Mouse (Mus musculus) midbrain, embryonic 14.5 days (tissue): ENCODE results near the gene Sparc. TPM values are rescaled to one million over a fixed set of nuclear protein-coding genes. Genes with fewer than 3 reads are reported as not detected.

Experiments
- ATAC-seq: fragments of 200-750 bp; cut with Nextera tagmentation; 2 replicates; pipeline ENCODE4 v1.8.0; 2017; ENCODE audit warnings: moderate number of reproducible peaks, moderate library complexity; ENCODE audit not compliant: low FRiP score, low TSS enrichment
- DNase-seq: peaks from one replicate; pipeline ENCODE4 v3.0.0-alpha.2; 2015
- H3K27ac ChIP-seq: fragments of 300-500 bp; sonication (generic); replicated peaks from 2 replicates; pipeline ENCODE4 v1.5.1; 2014; ENCODE audit warnings: mild to moderate bottlenecking, low read depth, low read length, moderate library complexity
- H3K27me3 ChIP-seq: fragments of 300-500 bp; sonication (generic); 2 replicates; pipeline ENCODE4 v1.6.1; 2014; ENCODE audit warnings: low read length, control low read depth, mixed read lengths; ENCODE audit not compliant: control insufficient read depth, insufficient read depth
- H3K36me3 ChIP-seq: fragments of 300-500 bp; sonication (generic); 2 replicates; pipeline ENCODE4 v1.6.1; 2014; ENCODE audit warnings: low read length, control low read depth; ENCODE audit not compliant: control insufficient read depth, insufficient read depth
- H3K4me1 ChIP-seq: fragments of 300-500 bp; sonication (generic); 2 replicates; pipeline ENCODE4 v1.6.1; 2014; ENCODE audit warnings: mild to moderate bottlenecking, antibody characterized with exemption, low read length, control low read depth; ENCODE audit not compliant: control insufficient read depth, insufficient read depth
- H3K4me2 ChIP-seq: fragments of 300-500 bp; sonication (generic); 2 replicates; pipeline ENCODE4 v1.6.1; 2014; ENCODE audit warnings: mild to moderate bottlenecking, low read length, moderate library complexity
- H3K4me3 ChIP-seq: fragments of 300-500 bp; sonication (generic); replicated peaks from 2 replicates; pipeline ENCODE4 v1.5.1; 2014; ENCODE audit warnings: low read depth, low read length
- H3K9ac ChIP-seq: fragments of 300-500 bp; sonication (generic); replicated peaks from 2 replicates; pipeline ENCODE4 v1.6.1; 2014; ENCODE audit warnings: mild to moderate bottlenecking, low read length, moderate library complexity
- H3K9me3 ChIP-seq: fragments of 300-500 bp; sonication (generic); 2 replicates; pipeline ENCODE4 v1.6.1; 2016; ENCODE audit warnings: low read length, control low read depth, mixed read lengths; ENCODE audit not compliant: control insufficient read depth
- WGBS: fragments of 180-500 bp; shearing (Covaris S2); extraction: QIAGEN DNeasy Blood & Tissue Kit; methylation state at CpG from one replicate; pipeline ENCODE4 v1.1.7; 2014; 5-methylcytosine and 5-hydroxymethylcytosine counted together
- polyA plus RNA-seq: library from polyadenylated mRNA; unstranded; fragments of >200 nt; fragmentation: Nextera tagmentation; extraction: Ambion mirVana; gene quantifications from 2 replicates; pipeline ENCODE4 v1.2.1, GENCODE M21; 2014

The Sparc gene
- polyA plus RNA-seq, 1 experiment from 2014 or later: 427 TPM

DNA sequence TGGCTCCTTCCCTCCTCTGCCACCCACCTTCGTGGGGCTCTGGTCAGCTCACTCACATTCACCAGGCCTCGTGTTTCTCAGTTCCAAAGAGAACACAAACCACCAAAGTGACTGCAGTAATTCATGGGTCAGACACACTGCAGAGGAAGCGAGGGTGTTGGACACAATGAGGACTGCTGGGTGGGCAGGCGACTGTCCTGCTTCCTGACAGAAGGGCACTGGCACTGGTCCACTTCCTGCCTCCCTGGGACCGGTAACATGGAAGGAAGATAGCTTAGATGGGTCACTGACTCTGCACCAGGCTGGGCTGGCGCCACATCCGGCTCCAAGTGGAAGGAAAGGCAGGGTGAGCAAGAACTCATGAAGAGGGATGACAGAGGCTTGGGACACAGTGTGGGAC is 26.5 kb upstream of the Sparc start:
- ATAC-seq (no peak), DNase-seq (no peak)
- no peaks in the 10 kb centered on the region for H3K9me3 ChIP-seq
- H3K36me3 ChIP-seq: peaks cover 19% of the 10 kb centered on the region
- H3K4me3 ChIP-seq: no peak overlapping the region
- H3K27me3 ChIP-seq: no peaks in the 10 kb centered on the region
- no peak overlapping the region for H3K9ac ChIP-seq
- no peaks in the 10 kb centered on the region for H3K4me1 ChIP-seq
- H3K4me2 ChIP-seq: no peak overlapping the region
- H3K27ac ChIP-seq: no peak overlapping the region
- 82% methylated on average over 7 of the region's 7 CpGs for WGBS

DNA sequence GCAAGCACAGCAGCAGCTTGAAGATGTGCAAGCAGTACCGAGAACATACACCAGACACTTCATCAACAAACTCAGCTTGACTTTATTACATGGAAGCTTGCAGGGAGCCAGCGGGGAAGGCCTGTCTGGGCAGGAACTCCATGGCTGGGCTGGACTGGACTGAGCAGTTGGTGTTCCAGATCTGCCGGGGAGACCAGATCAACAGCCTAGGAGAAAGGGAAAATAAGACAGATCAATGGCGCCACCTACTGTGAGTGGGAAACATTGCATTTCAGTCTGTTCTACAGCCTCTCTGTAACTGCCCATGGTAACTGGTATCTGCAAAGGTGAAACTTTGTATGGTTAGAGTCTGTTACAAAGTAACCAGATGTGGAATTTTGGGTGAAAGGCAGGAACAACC is 23.6 kb upstream of the Sparc start:
- 28% methylated on average over 4 of the region's 4 CpGs for WGBS
- Histone ChIP-seq H3K36me3 (peaks cover 19% of the 10 kb centered on the region), H3K4me3 (no peak overlapping the region), H3K4me2 (no peak overlapping the region), H3K9me3 (no peaks in the 10 kb centered on the region), H3K4me1 (no peaks in the 10 kb centered on the region), H3K27me3 (no peaks in the 10 kb centered on the region), H3K9ac (no peak overlapping the region), H3K27ac (no peak overlapping the region)
- DNase-seq (peak; percentile 86), ATAC-seq (no peak; the same call in 1 of the 2 replicates)

DNA sequence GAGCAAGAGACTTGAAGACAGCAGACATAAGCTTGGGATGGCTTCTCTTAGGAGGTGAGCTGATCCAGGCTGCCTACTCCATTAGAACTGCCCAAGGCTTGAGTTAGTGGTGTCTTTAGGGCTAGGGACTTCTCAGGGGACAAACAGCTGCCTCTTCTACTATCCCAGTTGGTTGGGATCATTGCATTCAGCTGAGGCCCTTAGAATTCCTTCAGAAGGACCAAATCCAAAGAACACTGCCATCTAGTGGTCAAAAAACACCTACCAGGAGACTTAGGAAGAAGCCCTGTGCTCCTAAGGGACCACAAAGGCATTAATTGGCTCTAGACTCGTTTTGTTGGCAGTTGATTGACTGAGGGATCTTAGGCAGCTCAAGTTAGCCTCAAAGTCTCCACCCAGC is 21.8 kb upstream of the Sparc start:
- no peak for ATAC-seq
- Histone ChIP-seq H3K4me1 (no peaks in the 10 kb centered on the region), H3K27ac (no peak overlapping the region), H3K27me3 (no peaks in the 10 kb centered on the region), H3K4me3 (no peak overlapping the region), H3K9me3 (no peaks in the 10 kb centered on the region), H3K36me3 (peaks cover 10% of the 10 kb centered on the region), H3K4me2 (no peak overlapping the region), H3K9ac (no peak overlapping the region)
- peak; percentile 94 for DNase-seq
- 0% methylated on average over 1 of the region's 1 CpGs for WGBS

DNA sequence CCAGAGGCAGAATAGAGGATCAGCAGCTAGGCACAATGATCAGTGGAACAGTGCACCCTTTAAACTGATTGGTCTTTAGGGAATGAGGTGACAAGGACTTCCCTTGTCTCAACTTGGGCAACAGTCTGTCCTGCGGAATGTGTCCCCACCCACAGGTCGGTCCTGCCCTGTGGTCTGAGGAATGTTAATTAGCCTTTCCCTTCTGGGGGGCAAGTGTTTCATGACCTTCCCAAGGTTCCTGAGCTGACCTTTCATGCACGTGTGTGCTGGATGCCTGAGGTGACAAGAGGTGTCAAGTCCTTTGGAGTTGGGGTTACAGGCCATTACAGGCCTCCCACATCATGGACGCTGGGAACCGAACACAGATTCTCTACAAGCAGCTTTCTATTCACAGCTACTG is 16.7 kb upstream of the Sparc start:
- H3K27ac ChIP-seq: no peak overlapping the region
- no peaks in the 10 kb centered on the region for H3K36me3 ChIP-seq
- no peak overlapping the region for H3K4me3 ChIP-seq
- no peak overlapping the region for H3K9ac ChIP-seq
- no peaks in the 10 kb centered on the region for H3K4me1 ChIP-seq
- H3K27me3 ChIP-seq: no peaks in the 10 kb centered on the region
- 69% methylated on average over 5 of the region's 5 CpGs for WGBS
- DNase-seq (no peak), ATAC-seq (no peak)
- no peaks in the 10 kb centered on the region for H3K9me3 ChIP-seq
- H3K4me2 ChIP-seq: no peak overlapping the region

DNA sequence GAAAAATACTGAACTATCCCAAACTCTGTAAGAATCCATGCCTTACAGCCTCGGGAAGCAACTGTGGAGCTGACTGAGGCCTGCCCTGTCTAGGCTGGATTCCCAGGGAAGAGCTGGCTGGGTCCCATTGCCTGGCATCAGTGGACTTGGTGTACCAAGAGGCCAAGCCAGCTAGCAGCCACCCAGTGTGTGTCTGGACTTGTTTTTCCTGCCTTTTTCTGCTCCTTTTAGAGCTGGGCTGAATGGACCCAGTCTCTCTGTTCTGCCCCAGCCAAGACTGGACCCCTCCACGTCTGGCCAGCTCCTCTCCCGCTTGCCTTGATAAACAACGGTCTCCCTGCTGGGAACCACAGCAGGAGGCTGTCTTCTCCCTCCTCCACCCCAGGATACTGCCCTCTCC is 15.0 kb upstream of the Sparc start:
- ATAC-seq (no peak), DNase-seq (no peak)
- H3K9ac ChIP-seq: no peak overlapping the region
- H3K27ac ChIP-seq: no peak overlapping the region
- H3K9me3 ChIP-seq: no peaks in the 10 kb centered on the region
- H3K4me2 ChIP-seq: no peak overlapping the region
- no peak overlapping the region for H3K4me3 ChIP-seq
- no peaks in the 10 kb centered on the region for H3K4me1 ChIP-seq
- no peaks in the 10 kb centered on the region for H3K27me3 ChIP-seq
- WGBS: 47% methylated on average over 4 of the region's 4 CpGs
- no peaks in the 10 kb centered on the region for H3K36me3 ChIP-seq

DNA sequence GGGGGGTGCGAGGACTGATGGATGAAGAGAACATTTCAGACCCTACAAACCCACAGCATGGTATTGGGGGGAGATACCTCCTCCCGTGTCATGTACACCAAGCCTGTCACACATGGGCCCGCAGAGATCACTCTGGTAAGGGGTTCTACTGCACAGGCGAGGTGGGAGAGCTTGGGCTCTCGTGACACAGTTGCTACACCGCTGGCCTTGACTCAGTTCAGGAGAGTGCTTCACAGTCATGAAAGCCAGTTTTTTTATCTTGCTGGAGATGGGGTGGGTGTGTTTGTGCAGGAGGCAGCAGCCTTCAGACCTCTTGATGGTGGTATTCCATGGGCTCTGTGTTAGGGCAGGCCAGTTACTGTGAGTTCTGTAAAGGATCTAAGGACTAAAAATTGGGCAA is 13.1 kb upstream of the Sparc start:
- ATAC-seq: no peak

DNA sequence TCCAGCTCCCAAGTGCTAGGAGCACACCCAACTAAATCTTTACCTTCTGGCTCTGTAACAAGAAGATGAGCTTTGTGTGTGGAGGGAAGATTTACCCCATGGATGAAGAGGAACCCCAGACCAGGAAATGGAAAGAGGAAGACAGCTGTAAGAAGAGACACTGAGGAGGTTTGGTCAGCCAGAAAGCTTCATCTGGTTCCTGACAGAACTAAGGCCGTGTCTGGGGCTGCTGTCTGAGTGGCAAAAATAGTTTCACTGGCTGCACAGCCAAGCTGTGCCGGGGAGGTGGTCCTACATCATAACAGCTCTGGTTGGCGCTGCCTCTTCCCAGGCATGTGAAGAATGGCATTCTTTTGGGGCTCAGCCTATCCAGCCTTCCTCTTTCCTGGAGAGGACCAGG is 10.0 kb upstream of the Sparc start:
- 0 out of 2 replicates have a peak, but pooled peaks cover 5% of the 10 kb centered on the region for H3K4me1 ChIP-seq
- ATAC-seq: no peak
- no peaks in the 10 kb centered on the region for H3K9me3 ChIP-seq
- H3K4me3 ChIP-seq: no peak overlapping the region
- WGBS: 71% methylated on average over 3 of the region's 3 CpGs
- no peak overlapping the region for H3K9ac ChIP-seq
- H3K27me3 ChIP-seq: no peaks in the 10 kb centered on the region
- no peaks in the 10 kb centered on the region for H3K36me3 ChIP-seq
- H3K4me2 ChIP-seq: no peak overlapping the region
- no peak overlapping the region for H3K27ac ChIP-seq
- no peak for DNase-seq

More for the DNA sequence above, 13.1 kb upstream of the Sparc start:
- H3K4me2 ChIP-seq: no peak overlapping the region
- no peak overlapping the region for H3K27ac ChIP-seq
- no peak overlapping the region for H3K9ac ChIP-seq
- no peaks in the 10 kb centered on the region for H3K36me3 ChIP-seq
- no peaks in the 10 kb centered on the region for H3K4me1 ChIP-seq
- WGBS: 89% methylated on average over 6 of the region's 6 CpGs
- DNase-seq: no peak
- H3K4me3 ChIP-seq: no peak overlapping the region
- H3K9me3 ChIP-seq: no peaks in the 10 kb centered on the region
- no peaks in the 10 kb centered on the region for H3K27me3 ChIP-seq

DNA sequence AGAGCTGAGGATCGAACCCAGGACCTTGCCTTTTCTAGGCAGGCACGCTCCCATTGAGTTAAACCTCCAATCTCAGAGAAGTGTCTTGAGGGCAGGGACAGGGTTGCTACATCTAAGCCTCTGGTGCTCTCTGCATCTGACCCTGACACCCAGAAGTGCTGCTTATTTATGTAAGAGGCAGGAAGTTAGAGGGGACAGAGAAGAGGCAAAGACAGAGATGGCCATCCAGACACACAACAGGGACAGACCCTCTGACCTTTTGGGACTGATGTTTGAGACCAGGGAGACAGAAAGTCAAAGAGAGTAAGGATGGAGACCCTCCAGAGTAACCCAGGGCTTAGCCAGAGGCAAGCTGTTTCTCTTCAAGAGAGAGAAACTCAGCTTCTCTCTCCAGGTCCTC is 7.0 kb upstream of the Sparc start:
- Histone ChIP-seq H3K27ac (no peak overlapping the region), H3K9me3 (no peaks in the 10 kb centered on the region), H3K4me2 (no peak overlapping the region), H3K9ac (no peak overlapping the region), H3K36me3 (no peaks in the 10 kb centered on the region), H3K4me3 (no peak overlapping the region), H3K27me3 (no peaks in the 10 kb centered on the region), H3K4me1 (0 out of 2 replicates have a peak, but pooled peaks cover 5% of the 10 kb centered on the region)
- no peak for DNase-seq
- no peak for ATAC-seq
- WGBS: 95% methylated on average over 2 of the region's 2 CpGs

DNA sequence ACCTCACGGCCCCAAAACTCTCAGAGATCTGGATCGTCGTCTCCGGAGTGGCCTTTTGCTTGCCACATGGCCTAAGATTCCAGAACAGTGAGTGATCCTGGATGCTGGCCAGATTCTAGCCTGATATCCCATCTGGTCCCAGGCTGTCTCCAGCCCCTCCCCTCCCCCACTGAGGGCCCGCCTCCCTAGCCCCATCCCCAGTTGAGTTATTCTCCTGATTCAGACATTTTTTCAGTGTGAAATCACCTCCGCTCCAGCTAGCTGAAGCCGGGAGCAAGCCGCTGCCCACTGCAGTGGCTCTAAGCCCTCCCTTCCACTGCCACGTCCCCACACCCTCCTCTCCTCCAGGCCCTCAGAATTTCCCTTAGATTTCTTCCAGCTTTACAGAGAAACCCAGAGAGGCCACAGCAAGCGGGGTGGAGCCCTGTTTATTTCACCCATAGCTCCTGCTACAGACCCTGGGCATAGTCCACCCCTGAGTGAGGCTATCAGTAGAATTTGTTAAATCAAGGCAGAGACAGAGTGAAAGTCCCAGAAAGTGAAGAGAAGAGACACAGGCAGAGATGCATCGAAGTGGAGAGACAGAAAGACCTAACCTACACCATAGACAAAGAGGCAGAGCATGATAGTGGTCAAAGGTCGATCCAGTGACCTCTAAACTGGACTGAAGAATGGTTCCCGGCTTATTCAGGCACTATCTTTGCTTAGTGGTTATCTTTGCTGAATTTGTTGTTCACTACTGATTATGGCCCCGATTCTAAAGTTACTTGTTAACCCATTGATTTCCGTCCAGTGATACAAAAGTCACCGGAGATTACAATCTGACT is 5.4 kb upstream of the Sparc start:
- no peak overlapping the region for H3K4me3 ChIP-seq
- H3K27me3 ChIP-seq: no peaks in the 10 kb centered on the region
- no peak overlapping the region for H3K9ac ChIP-seq
- peak; percentile 78 for DNase-seq
- peaks cover 17% of the 10 kb centered on the region for H3K4me1 ChIP-seq
- 33% methylated on average over 16 of the region's 16 CpGs for WGBS
- H3K27ac ChIP-seq: peak overlapping the region; percentile 14; the same call in 1 of the 2 replicates
- no peaks in the 10 kb centered on the region for H3K9me3 ChIP-seq
- no peak overlapping the region for H3K4me2 ChIP-seq
- no peaks in the 10 kb centered on the region for H3K36me3 ChIP-seq
- peak; percentile 58 for ATAC-seq
